Comparison of ENCODE assay signal across 27 mouse cellular contexts in genomic region chr15:83282397-83282796, GRCm38 (mm10). TPM values are rescaled to one million over a fixed set of nuclear protein-coding genes. Genes with fewer than 3 reads are reported as not detected.
"Had no signal": no experiment of that assay in that cellular context is flagged by ENCODE, and none has a peak within 500 bp of the region (broad histone marks: within the 10 kb centered on the region; RNA-seq: fewer than 3 reads in every experiment).

No protein-coding gene starts in this region.

- H3K27me3 ChIP-seq: heart, embryonic 12.5 days; hindbrain, embryonic 12.5 days; intestine, embryonic 15.5 days; kidney, embryonic 15.5 days; limb, embryonic 13.5 days; limb, embryonic 15.5 days had no signal

- H3K4me2 ChIP-seq: heart, embryonic 12.5 days; hindbrain, embryonic 12.5 days; hindbrain, embryonic 14.5 days; intestine, embryonic 15.5 days; kidney, embryonic 15.5 days; limb, embryonic 13.5 days; limb, embryonic 15.5 days; liver, embryonic 12.5 days had no signal

- H3K9ac ChIP-seq: heart, embryonic 12.5 days; hindbrain, embryonic 12.5 days; hindbrain, embryonic 14.5 days; intestine, embryonic 15.5 days; kidney, embryonic 15.5 days; limb, embryonic 13.5 days; limb, embryonic 15.5 days; liver, embryonic 12.5 days had no signal

- H3K4me3 ChIP-seq: gastrocnemius, adult 2 months; heart, embryonic 10.5 days; heart, embryonic 12.5 days; hindbrain, embryonic 10.5 days; hindbrain, embryonic 12.5 days; intestine, embryonic 15.5 days; kidney, embryonic 15.5 days; layer of hippocampus, adult 2 months; limb, embryonic 13.5 days; limb, embryonic 15.5 days; liver, embryonic 12.5 days had no signal

- H3K4me1 ChIP-seq: heart, embryonic 12.5 days; hindbrain, embryonic 10.5 days; hindbrain, embryonic 12.5 days; intestine, embryonic 15.5 days; kidney, embryonic 15.5 days; limb, embryonic 13.5 days; limb, embryonic 15.5 days; liver, embryonic 12.5 days had no signal

- H3K27ac ChIP-seq: gastrocnemius, adult 2 months; heart, embryonic 10.5 days; hindbrain, embryonic 10.5 days; hindbrain, embryonic 12.5 days; hindbrain, embryonic 14.5 days; kidney, embryonic 15.5 days; kidney, postnatal 0 days; layer of hippocampus, adult 2 months; limb, embryonic 13.5 days; limb, embryonic 15.5 days; liver, embryonic 12.5 days had no signal

- H3K9me3 ChIP-seq: heart, embryonic 10.5 days; intestine, embryonic 15.5 days; kidney, embryonic 15.5 days; limb, embryonic 15.5 days; liver, embryonic 12.5 days had no signal

- ATAC-seq: hindbrain, embryonic 16.5 days; liver, embryonic 12.5 days had no signal

- DNase-seq: gastrocnemius, adult 2 months; gastrocnemius, postnatal 10 days; gastrocnemius, postnatal 25 days; heart, adult 18-20 months; heart, postnatal 10 days; heart, postnatal 4 days; kidney, adult 11 months; kidney, adult 2 months; kidney, adult 9 months; kidney, postnatal 14 days; kidney, postnatal 36 days; left cerebral cortex, postnatal 4 days had no signal

- H3K36me3 ChIP-seq: heart, embryonic 10.5 days; heart, embryonic 12.5 days; hindbrain, embryonic 10.5 days; hindbrain, embryonic 12.5 days; intestine, embryonic 15.5 days; kidney, embryonic 15.5 days; limb, embryonic 13.5 days; limb, embryonic 15.5 days; liver, embryonic 12.5 days had no signal

RNA-seq across cellular contexts. Expression of gene A4galt, which starts 30.8 kb away (rescaled TPM):
- total RNA-seq: granulocyte monocyte progenitor cell, adult 5-6 weeks had no signal
- polyA plus RNA-seq: heart, embryonic 10.5 days; limb, embryonic 11.5 days had no signal
